Mouse (Mus musculus): ENCODE data around the gene Ptpn4. TPM values are rescaled to one million over a fixed set of nuclear protein-coding genes. Genes with fewer than 3 reads are reported as not detected.

The Ptpn4 gene
- polyA plus RNA-seq, 1 experiment = 1.1 TPM

GRCm38 (mm10) chr1:119637188-119638023 is 200.0 kb downstream of the Ptpn4 start:
- Histone ChIP-seq H3ac (ENCODE audit: control insufficient read depth, insufficient read length) (no peak overlapping the region), H3K79me2 (ENCODE audit: control insufficient read depth, insufficient read depth) (no peaks in the 10 kb centered on the region), H3K27me3 (ENCODE audit: control insufficient read depth, insufficient read depth, insufficient read length) (no peaks in the 10 kb centered on the region), H3K4me3 (no peak overlapping the region), H3K4me2 (ENCODE audit: low read depth) (no peak overlapping the region), H3K36me3 (ENCODE audit: control insufficient read depth, insufficient read depth) (no peaks in the 10 kb centered on the region)
- TF ChIP-seq TCF12 (IDR thresholded peaks at IDR 0.05; ENCODE audit: insufficient read depth, poor library complexity, severe bottlenecking) (no peak), SRF (IDR thresholded peaks at IDR 0.05; ENCODE audit: control insufficient read depth, insufficient read length, low read depth) (no peak), POLR2AphosphoS2 (IDR thresholded peaks at IDR 0.05; ENCODE audit: insufficient read length, low read depth) (no peak), POLR2A (IDR thresholded peaks at IDR 0.05; ENCODE audit: insufficient read length, low read depth) (no peak), TCF3 (IDR thresholded peaks at IDR 0.05; ENCODE audit: insufficient read length, low read depth) (no peak), MYOG (IDR thresholded peaks at IDR 0.05; ENCODE audit: control insufficient read depth in 1 of 3, insufficient read depth in 1 of 3, insufficient read length in 2 of 3, low read depth in 2 of 3) (no peak), MYOD1 (IDR thresholded peaks at IDR 0.05; ENCODE audit: control insufficient read depth in 1 of 3, insufficient read length in 2 of 3, low read depth in 2 of 3) (no peak), USF1 (IDR thresholded peaks at IDR 0.05; ENCODE audit: low read depth) (no peak), REST (IDR thresholded peaks at IDR 0.05; ENCODE audit: insufficient read depth, insufficient read length) (no peak), MAX (IDR thresholded peaks at IDR 0.05; ENCODE audit: low read depth) (no peak), CEBPB (IDR thresholded peaks at IDR 0.05; ENCODE audit: insufficient read depth, poor library complexity, severe bottlenecking) (no peak), E2F4 (IDR thresholded peaks at IDR 0.05; ENCODE audit: insufficient read depth) (no peak)

GRCm38 (mm10) chr1:119634746-119635145 is 202.7 kb downstream of the Ptpn4 start:
- Histone ChIP-seq H3K79me2 (ENCODE audit: control insufficient read depth, insufficient read depth) (no peaks in the 10 kb centered on the region), H3K4me3 (no peak overlapping the region), H3ac (ENCODE audit: control insufficient read depth, insufficient read length) (no peak overlapping the region), H3K36me3 (ENCODE audit: control insufficient read depth, insufficient read depth) (no peaks in the 10 kb centered on the region), H3K4me2 (ENCODE audit: low read depth) (no peak overlapping the region), H3K27me3 (ENCODE audit: control insufficient read depth, insufficient read depth, insufficient read length) (no peaks in the 10 kb centered on the region)
- no peak for TF ChIP-seq SRF (IDR thresholded peaks at IDR 0.05; ENCODE audit: control insufficient read depth, insufficient read length, low read depth)
- TF ChIP-seq MYOG (IDR thresholded peaks at IDR 0.05; ENCODE audit: control insufficient read depth in 1 of 3, insufficient read depth in 1 of 3, insufficient read length in 2 of 3, low read depth in 2 of 3) = no peak
- TF ChIP-seq POLR2AphosphoS2 (IDR thresholded peaks at IDR 0.05; ENCODE audit: insufficient read length, low read depth) = no peak
- no peak for TF ChIP-seq REST (IDR thresholded peaks at IDR 0.05; ENCODE audit: insufficient read depth, insufficient read length)
- no peak for TF ChIP-seq POLR2A (IDR thresholded peaks at IDR 0.05; ENCODE audit: insufficient read length, low read depth)
- no peak for TF ChIP-seq TCF3 (IDR thresholded peaks at IDR 0.05; ENCODE audit: insufficient read length, low read depth)
- no peak for TF ChIP-seq TCF12 (IDR thresholded peaks at IDR 0.05; ENCODE audit: insufficient read depth, poor library complexity, severe bottlenecking)
- TF ChIP-seq E2F4 (IDR thresholded peaks at IDR 0.05; ENCODE audit: insufficient read depth) = no peak
- TF ChIP-seq USF1 (IDR thresholded peaks at IDR 0.05; ENCODE audit: low read depth) = no peak

GRCm38 (mm10) chr1:119630428-119630827 is 207.0 kb downstream of the Ptpn4 start:
- Histone ChIP-seq H3ac (ENCODE audit: control insufficient read depth, insufficient read length) (no peak overlapping the region), H3K79me2 (ENCODE audit: control insufficient read depth, insufficient read depth) (no peaks in the 10 kb centered on the region), H3K27me3 (ENCODE audit: control insufficient read depth, insufficient read depth, insufficient read length) (no peaks in the 10 kb centered on the region), H3K4me2 (ENCODE audit: low read depth) (no peak overlapping the region), H3K36me3 (ENCODE audit: control insufficient read depth, insufficient read depth) (no peaks in the 10 kb centered on the region), H3K4me3 (no peak overlapping the region)
- no peak for TF ChIP-seq POLR2A (IDR thresholded peaks at IDR 0.05; ENCODE audit: insufficient read length, low read depth)
- no peak for TF ChIP-seq POLR2AphosphoS2 (IDR thresholded peaks at IDR 0.05; ENCODE audit: insufficient read length, low read depth)
- TF ChIP-seq SRF (IDR thresholded peaks at IDR 0.05; ENCODE audit: control insufficient read depth, insufficient read length, low read depth) = no peak
- TF ChIP-seq MAX (IDR thresholded peaks at IDR 0.05; ENCODE audit: low read depth) = no peak
- TF ChIP-seq TCF12 (IDR thresholded peaks at IDR 0.05; ENCODE audit: insufficient read depth, poor library complexity, severe bottlenecking) = no peak

GRCm38 (mm10) chr1:119626837-119627236 is 210.6 kb downstream of the Ptpn4 start:
- H3K79me2 ChIP-seq (ENCODE audit: control insufficient read depth, insufficient read depth) = no peaks in the 10 kb centered on the region
- no peak overlapping the region for H3K4me3 ChIP-seq
- no peak overlapping the region for H3K4me2 ChIP-seq (ENCODE audit: low read depth)
- H3K36me3 ChIP-seq (ENCODE audit: control insufficient read depth, insufficient read depth) = no peaks in the 10 kb centered on the region
- TF ChIP-seq POLR2A (IDR thresholded peaks at IDR 0.05; ENCODE audit: insufficient read length, low read depth) (no peak), POLR2AphosphoS2 (IDR thresholded peaks at IDR 0.05; ENCODE audit: insufficient read length, low read depth) (no peak), SRF (IDR thresholded peaks at IDR 0.05; ENCODE audit: control insufficient read depth, insufficient read length, low read depth) (no peak), TCF3 (IDR thresholded peaks at IDR 0.05; ENCODE audit: insufficient read length, low read depth) (no peak)
- no peaks in the 10 kb centered on the region for H3K27me3 ChIP-seq (ENCODE audit: control insufficient read depth, insufficient read depth, insufficient read length)
- no peak overlapping the region for H3ac ChIP-seq (ENCODE audit: control insufficient read depth, insufficient read length)

- H3K79me2 ChIP-seq (ENCODE audit: control insufficient read depth, insufficient read depth) = no peaks in the 10 kb centered on the region
- TF ChIP-seq POLR2AphosphoS2 (IDR thresholded peaks at IDR 0.05; ENCODE audit: insufficient read length, low read depth) (no peak), CEBPB (IDR thresholded peaks at IDR 0.05; ENCODE audit: insufficient read depth, poor library complexity, severe bottlenecking) (no peak), MYOG (IDR thresholded peaks at IDR 0.05; ENCODE audit: control insufficient read depth in 1 of 3, insufficient read depth in 1 of 3, insufficient read length in 2 of 3, low read depth in 2 of 3) (no peak), E2F4 (IDR thresholded peaks at IDR 0.05; ENCODE audit: insufficient read depth) (no peak), MYOD1 (IDR thresholded peaks at IDR 0.05; ENCODE audit: control insufficient read depth in 1 of 3, insufficient read length in 2 of 3, low read depth in 2 of 3) (no peak), REST (IDR thresholded peaks at IDR 0.05; ENCODE audit: insufficient read depth, insufficient read length) (no peak), MAX (IDR thresholded peaks at IDR 0.05; ENCODE audit: low read depth) (no peak), POLR2A (IDR thresholded peaks at IDR 0.05; ENCODE audit: insufficient read length, low read depth) (no peak), TCF12 (IDR thresholded peaks at IDR 0.05; ENCODE audit: insufficient read depth, poor library complexity, severe bottlenecking) (no peak), TCF3 (IDR thresholded peaks at IDR 0.05; ENCODE audit: insufficient read length, low read depth) (no peak), SRF (IDR thresholded peaks at IDR 0.05; ENCODE audit: control insufficient read depth, insufficient read length, low read depth) (no peak), USF1 (IDR thresholded peaks at IDR 0.05; ENCODE audit: low read depth) (no peak)
- H3K4me3 ChIP-seq = no peak overlapping the region
- no peak overlapping the region for H3ac ChIP-seq (ENCODE audit: control insufficient read depth, insufficient read length)
- H3K27me3 ChIP-seq (ENCODE audit: control insufficient read depth, insufficient read depth, insufficient read length) = no peaks in the 10 kb centered on the region
- no peak overlapping the region for H3K4me2 ChIP-seq (ENCODE audit: low read depth)
- no peaks in the 10 kb centered on the region for H3K36me3 ChIP-seq (ENCODE audit: control insufficient read depth, insufficient read depth)
These were observed 213.0 kb downstream of the Ptpn4 start for GRCm38 (mm10) chr1:119624444-119624843.

Data from myocyte (in vitro differentiated cells).